Mouse (Mus musculus) small intestine, adult 2 months (tissue): ENCODE measurements at regions not wholly inside any gene's neighbourhood (a gene's known extent, or its start where the extent isn't known, plus 50 kb on each side); places are given as distances from the start of the nearest gene placed in this dataset.

Experiments used
- CTCF ChIP-seq: fragments of 200-500 bp; IDR thresholded peaks from 2 replicates; pipeline ENCODE4 v1.5.1; 2012; ENCODE audit warnings: low read depth, mild to moderate bottlenecking, control low read depth, inconsistent platforms, low read length, moderate library complexity, mixed read lengths; ENCODE audit not compliant: insufficient replicate concordance, insufficient read length; ENCODE audit errors: extremely low read depth
- POLR2A ChIP-seq: fragments of 200-500 bp; IDR thresholded peaks from 2 replicates; pipeline ENCODE4 v1.6.1; 2012; ENCODE audit warnings: low read depth, mild to moderate bottlenecking, control low read depth, inconsistent platforms, low read length, moderate library complexity

DNA sequence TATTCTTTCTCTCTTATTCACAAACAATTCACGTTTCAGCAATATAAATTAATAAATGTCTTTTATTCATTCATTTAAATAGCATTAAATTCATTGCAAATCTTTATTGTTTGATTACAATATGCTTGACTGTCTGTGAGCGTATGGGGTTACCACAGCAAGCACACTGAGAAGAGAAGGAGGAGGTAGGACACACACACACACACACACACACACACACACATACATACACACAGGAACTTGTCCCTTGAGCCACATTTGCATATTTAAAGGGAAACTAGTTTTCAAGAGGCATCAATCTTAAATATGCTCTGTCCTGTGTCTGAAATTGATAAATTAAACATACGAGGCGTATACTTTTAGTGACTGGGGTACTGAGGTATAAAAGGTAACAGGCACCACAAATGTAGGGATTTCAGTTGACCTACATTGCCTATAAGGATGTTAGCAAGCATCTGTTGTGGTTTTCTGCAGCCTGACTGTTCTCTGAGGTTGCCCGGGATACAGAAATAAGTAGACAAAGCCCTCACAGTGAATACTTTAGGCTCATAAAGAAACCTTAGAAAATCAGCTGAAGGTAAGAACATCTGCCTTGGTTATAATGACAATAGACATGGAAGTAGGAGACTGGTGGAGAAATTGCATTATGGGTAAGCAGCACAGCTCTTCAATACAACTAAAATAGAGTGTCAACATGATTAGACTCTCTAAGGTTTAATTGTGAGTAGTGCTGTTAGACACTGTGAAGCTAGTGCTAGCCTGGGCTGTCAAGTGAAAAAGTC lies 217.1 kb upstream of the Tacr3 start:
- TF ChIP-seq POLR2A (no peak), CTCF (no peak)
